Mouse (Mus musculus): ENCODE measurements around the gene Rasd2. TPM values are rescaled to one million over a fixed set of nuclear protein-coding genes. Genes with fewer than 3 reads are reported as not detected.

Rasd2 gene
- total RNA-seq, 4 experiments from 2014 or later, result 52.3 to 75.1 (median 64.2) TPM

DNA sequence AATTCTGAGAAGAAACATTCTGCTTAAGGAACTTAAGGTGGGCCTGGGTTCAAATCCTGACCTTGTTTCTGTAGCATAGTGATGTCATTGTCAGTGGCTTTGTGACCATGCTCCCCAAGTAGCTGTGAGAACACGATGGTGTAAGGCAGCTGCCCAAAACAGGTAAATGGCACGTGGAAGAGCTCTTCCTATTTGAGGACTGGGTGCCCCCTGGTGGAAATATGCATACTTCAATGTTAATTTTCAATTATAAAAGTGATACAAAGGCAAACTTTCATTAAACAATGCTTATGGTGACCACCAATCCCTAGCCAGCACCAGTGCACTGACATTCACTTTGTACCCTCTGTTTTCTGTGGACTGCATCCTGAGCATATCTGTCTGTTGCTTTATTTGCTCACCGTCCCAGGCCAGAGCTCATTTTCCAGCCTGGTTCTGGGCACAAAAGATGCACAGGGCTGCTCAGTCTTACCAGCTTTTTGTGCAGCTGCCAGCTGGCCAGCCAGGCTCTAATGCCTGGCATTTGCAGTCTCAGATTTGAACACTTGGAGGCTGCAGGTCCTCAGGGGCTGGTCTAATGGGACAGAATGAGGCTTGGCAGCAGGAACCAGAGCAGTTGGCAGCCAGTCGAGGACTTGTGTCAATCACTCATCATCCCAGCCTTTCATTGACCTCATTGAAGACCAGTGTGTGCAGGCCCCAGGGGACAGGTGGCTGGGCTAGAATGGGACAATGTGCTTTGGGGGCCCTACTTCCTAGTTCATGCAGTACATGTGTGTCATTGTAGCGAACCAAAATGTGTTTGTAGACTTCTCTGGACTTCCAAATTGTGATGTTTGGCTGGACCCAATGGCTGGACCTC is 6.4 kb downstream of the Rasd2 start:
- DNase-seq (ENCODE audit: low spot score in 2 of 2), result peak in 1 of 2 experiments; percentile 47

DNA sequence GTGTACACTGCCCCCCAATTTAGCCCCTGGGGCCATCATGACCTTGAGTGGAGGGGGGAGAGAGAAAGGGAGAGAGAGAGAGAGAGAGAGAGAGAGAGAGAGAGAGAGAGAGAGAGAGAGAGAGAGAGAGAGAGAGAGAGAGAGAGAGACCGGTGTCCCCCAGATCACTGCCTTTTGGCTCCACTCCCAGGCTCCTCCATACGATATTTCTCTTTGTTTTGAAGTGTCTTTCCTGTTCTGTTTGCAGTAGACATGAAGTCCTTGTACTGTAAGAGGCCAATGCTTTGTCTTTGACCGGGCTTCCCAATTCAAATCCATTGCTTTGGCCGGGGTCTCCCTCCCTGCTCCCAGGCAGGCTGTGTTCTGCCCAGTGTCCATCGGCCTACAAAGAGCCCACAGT is 8.9 kb downstream of the Rasd2 start:
- no peak for DNase-seq (ENCODE audit: low spot score in 2 of 2)

DNA sequence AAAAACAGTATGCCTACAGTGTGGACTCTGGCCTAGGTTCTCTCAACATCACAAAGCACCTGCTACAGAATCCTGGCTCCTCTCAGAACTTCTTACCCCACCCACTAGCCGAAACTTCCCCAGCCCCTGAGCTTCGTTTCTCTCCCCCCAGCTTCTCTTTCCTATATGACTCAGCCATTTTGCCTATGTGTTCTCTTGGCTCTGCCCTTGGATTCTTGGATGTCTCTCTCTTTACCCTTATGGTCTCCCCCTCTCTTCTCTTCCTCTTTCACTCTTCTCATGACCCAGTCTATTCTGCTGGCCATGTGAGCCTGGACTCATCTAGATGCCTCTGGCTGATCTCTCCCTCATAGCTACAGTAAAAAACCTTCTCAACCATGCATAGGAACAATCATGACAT is 13.0 kb downstream of the Rasd2 start:
- DNase-seq (ENCODE audit: low spot score in 2 of 2), result no peak

DNA sequence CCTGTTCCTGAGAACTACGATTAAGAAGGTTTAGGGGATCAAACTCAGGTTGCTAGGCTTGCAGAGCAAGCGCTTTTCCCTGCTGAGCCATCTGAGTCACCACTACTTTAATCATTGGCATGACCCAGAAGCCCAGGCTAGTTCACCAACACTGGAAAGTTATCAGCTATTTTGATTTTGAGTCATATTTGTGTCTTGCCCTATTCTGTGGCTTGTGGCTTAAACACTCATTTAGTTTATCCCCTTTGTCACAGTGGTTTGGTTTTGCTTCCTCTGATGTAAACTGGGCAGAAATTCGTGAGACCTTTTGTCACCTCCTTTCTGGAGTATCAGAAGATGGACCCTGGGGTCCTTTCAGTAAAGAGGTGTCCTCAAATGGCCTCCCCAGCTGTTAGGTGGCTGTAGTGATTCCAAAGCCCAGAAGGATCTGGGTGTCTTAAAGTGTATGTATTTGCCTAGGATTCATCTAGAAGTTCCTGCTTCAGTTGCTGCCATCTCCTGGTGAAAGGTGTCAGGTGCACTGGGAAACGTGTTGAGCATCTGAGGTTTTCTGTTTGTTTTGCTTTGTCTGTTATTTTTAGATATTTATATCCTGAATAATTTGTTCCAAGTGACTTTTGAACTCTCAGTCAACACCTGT is 20.3 kb downstream of the Rasd2 start:
- DNase-seq (ENCODE audit: low spot score in 2 of 2), result no peak

DNA sequence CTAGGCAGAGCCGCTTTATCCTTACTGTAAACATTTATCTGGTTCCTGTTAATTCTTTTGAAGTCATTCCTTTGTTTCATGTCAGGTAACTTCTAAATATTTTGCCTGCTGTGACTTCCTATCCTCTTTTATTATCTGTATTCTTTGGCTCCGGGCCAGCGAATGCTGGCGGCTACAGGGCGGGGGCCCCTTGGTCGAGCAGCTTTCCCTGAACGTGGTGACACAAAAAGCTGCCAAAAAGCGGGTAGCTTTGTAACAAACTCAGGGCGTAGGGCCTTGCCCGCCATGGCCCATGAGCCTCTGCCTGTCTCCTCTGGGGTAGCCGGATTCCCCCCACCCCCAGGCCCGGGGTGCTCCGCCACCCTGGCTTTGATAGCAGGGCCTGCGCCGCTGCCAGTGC is 33.6 kb downstream of the Rasd2 start:
- no peak for DNase-seq (ENCODE audit: low spot score in 2 of 2)

DNA sequence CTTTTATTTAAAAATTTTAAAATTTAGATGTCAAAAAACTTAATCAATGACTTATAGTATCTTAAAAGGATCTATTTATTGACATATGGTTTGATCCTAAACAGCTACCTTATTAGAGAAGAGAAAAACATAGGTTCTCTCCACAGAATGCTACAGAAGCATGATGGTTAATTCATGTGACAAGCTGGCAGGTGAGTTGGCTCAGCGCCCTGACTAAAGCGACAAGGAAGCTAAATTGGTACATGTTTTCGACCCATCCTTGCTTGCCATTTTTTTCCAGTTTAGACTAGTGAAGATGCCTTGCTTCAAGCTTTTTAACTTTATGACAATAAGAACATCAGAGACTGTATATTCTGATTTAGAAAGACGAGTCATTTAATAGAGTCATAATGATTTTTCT is 35.4 kb downstream of the Rasd2 start:
- DNase-seq (ENCODE audit: low spot score in 2 of 2), result no peak

DNA sequence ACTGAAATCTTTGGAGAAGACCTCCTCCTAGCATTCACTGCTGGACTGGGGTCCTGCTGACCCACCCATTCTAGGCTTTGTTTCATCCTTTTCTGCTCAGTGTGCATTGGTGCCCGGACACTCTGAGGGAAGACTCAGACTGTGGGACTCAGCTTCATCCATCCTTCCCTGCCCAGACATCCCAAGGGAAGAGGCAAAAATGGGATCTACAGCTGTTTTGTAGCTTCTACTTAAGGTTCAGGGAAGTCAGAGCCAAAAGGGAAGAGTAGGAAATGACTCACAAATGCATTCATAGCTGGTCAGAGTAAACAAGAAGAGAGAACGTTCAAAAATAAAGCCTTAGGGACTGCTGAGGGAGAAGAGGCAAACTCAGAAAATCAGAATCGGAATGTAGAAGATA is 40.3 kb downstream of the Rasd2 start:
- no peak for DNase-seq (ENCODE audit: low spot score in 2 of 2)

DNA sequence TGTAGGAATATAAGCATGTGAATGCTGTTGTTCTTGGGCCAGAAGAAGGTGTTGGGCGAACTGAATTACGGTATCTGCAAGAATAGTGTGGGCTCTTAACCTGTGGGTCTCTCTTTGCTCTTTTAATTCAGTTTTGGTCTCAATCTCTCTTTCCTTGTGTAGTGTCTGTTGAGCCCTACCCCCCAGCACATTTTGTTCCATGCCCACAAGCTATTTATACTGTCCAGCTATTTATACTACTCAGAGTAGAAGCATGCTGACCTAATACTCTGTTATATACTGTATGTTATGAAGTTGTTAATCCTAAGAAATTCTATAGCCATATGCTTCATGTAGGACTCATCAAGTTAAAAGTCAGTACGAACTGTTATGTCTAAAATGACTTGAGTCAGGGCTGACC is 41.9 kb downstream of the Rasd2 start:
- no peak for DNase-seq (ENCODE audit: low spot score in 2 of 2)

DNA sequence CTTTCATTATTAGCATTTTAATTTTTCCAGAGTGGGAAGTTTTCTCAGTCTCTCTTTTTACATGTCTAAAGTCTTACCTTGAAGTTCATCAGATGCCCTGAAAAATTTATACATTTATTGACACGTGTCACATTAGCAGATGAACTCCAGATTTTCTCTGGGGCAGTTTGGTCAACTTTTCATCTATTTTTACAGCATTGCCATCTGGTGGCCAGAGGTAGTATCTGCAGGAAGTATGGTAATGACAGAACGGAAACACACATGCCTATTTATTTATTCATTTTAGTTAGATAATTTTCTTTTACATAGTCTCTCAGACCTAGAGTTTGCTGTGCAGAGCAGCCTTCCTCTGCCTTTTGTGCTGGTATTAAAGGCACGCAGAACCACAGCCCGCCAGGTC is 58.4 kb downstream of the Rasd2 start:
- DNase-seq (ENCODE audit: low spot score in 2 of 2), result no peak

Other genes starting within 250 kb of the Rasd2 start
- gene Hmgxb4, start 220.6 kb upstream of the Rasd2 start, total RNA-seq (2022), result 10 to 100 TPM; 26.2 to 29.8 (median 27.6) TPM
- 10 to 100 TPM; 33.4 to 45.8 (median 37.3) TPM for gene Tom1, start 180.2 kb upstream of the Rasd2 start, total RNA-seq (2022)
- 10 to 100 TPM in 2 of 4 experiments, 1 to 10 TPM in 2; 4.9 to 14.6 (median 9.5) TPM for gene Hmox1, start 120.3 kb upstream of the Rasd2 start, total RNA-seq (2022)
- 1 to 10 TPM; 6.0 to 7.6 (median 6.4) TPM for gene Mcm5, start 104.4 kb upstream of the Rasd2 start, total RNA-seq (2022)
- under 1 TPM in 2 of 4 experiments, not detected in 2; 0.27 to 0.29 TPM for gene Gm10358, start 192.6 kb downstream of the Rasd2 start, total RNA-seq (2022)
- gene Iqcm, start 234.8 kb downstream of the Rasd2 start, total RNA-seq (2022), result under 1 TPM; 0.34 to 0.53 (median 0.44) TPM